Mouse (Mus musculus) intestine, postnatal 0 days (tissue): ENCODE measurements around the gene Cyp4b1. TPM values are rescaled to one million over a fixed set of nuclear protein-coding genes. Genes with fewer than 3 reads are reported as not detected.
"Not testable (repeated sequence)": the region's sequence is repeated elsewhere in the genome, so short reads cannot be mapped to it uniquely, and the experiment has no call there.

Experiments
- ATAC-seq: fragments of 200-750 bp; cut with Nextera tagmentation; 2 replicates; pipeline ENCODE4 v1.8.0; 2017; ENCODE audit warnings: mild to moderate bottlenecking, moderate TSS enrichment, moderate library complexity
- H3K27ac ChIP-seq: fragments of 300-500 bp; sonication (generic); 2 replicates; pipeline ENCODE4 v1.5.1; 2014; ENCODE audit warnings: mild to moderate bottlenecking, low read depth, low read length, moderate library complexity
- H3K27me3 ChIP-seq: fragments of 300-500 bp; sonication (generic); replicated peaks from 2 replicates; pipeline ENCODE4 v1.6.1; 2014; ENCODE audit warnings: low read length, mixed read lengths; ENCODE audit not compliant: control insufficient read depth, insufficient read depth
- H3K36me3 ChIP-seq: fragments of 300-500 bp; sonication (generic); 2 replicates; pipeline ENCODE4 v1.6.1; 2014; ENCODE audit warnings: mild to moderate bottlenecking, moderate library complexity; ENCODE audit not compliant: control insufficient read depth, insufficient read depth
- H3K4me1 ChIP-seq: fragments of 300-500 bp; sonication (generic); replicated peaks from 2 replicates; pipeline ENCODE4 v1.6.1; 2014; ENCODE audit warnings: antibody characterized with exemption, low read length, mixed read lengths; ENCODE audit not compliant: control insufficient read depth, insufficient read depth
- H3K4me2 ChIP-seq: fragments of 300-500 bp; sonication (generic); replicated peaks from 2 replicates; pipeline ENCODE4 v1.6.1; 2014; ENCODE audit warnings: low read depth, mild to moderate bottlenecking, moderate library complexity
- H3K4me3 ChIP-seq: fragments of 300-500 bp; sonication (generic); 2 replicates; pipeline ENCODE4 v1.5.1; 2014; ENCODE audit warnings: low read depth, low read length
- H3K9ac ChIP-seq: fragments of 300-500 bp; sonication (generic); 2 replicates; pipeline ENCODE4 v1.6.1; 2014; ENCODE audit warnings: mild to moderate bottlenecking, low read depth, low read length
- H3K9me3 ChIP-seq: fragments of 300-500 bp; sonication (generic); 2 replicates; pipeline ENCODE4 v1.6.1; 2016; ENCODE audit warnings: mixed run types; ENCODE audit not compliant: control insufficient read depth
- CTCF ChIP-seq: sonication (generic); IDR thresholded peaks from 2 replicates; pipeline ENCODE4 v1.5.1; 2016; ENCODE audit warnings: low read depth, mild to moderate bottlenecking, control low read depth, antibody characterized with exemption, moderate library complexity
- WGBS: fragments of 180-500 bp; shearing (Covaris S2); extraction: QIAGEN DNeasy Blood & Tissue Kit; methylation state at CpG from one replicate; pipeline ENCODE4 v1.1.7; 2014; 5-methylcytosine and 5-hydroxymethylcytosine counted together
- polyA plus RNA-seq: library from polyadenylated mRNA; unstranded; fragments of >200 nt; fragmentation: Nextera tagmentation; extraction: Ambion mirVana; gene quantifications from 2 replicates; pipeline ENCODE4 v1.2.1, GENCODE M21; 2015

The Cyp4b1 gene
- 2.6 TPM in 2 replicates for polyA plus RNA-seq

DNA sequence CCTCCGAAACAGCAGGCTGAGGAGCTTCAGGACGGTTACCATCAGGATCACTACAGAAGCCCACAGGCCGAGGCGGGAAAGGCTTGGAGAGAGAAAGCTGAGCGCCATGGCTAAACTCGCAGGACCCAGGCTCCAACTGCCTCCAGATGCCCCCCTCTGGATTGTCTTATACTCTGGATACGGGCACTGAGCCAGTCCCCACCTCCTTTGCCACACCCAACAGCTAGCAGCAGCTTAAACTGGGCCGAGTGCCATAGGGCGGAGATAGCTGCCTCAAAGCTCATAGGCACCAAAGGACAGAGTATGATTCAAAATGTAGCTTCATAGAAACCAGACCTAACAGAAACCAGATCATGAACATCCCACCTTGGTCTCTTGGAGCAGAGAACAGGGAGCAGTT, at the start of gene Cyp4b1:
Gene Cyp4b1, minus strand, starts transcription at position 144 of the 400 bp plus-strand sequence.
- peak; percentile 49; the same call in 1 of the 2 replicates for ATAC-seq

DNA sequence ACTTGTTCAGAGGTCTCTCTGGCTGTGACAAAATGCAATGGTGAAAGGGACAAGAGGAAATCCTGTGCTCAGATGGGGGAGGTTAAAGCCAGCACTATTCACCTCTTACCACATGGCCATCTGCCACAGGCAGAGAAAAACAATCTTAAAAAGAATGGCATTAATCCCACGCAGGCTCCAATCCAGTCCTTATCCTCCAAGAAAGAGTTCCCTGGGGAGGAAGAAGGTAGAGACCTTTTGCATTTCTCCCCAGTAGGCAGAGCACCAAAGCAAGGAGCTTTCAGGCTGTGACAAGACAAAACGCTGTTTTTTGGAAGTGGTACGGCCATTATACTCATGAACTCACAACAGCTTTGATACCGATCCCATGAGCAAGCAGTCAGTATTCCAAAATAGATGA, 38.8 kb upstream of the Cyp4b1 start:
- H3K4me2 ChIP-seq, result no peak overlapping the region
- no peaks in the 10 kb centered on the region for H3K9me3 ChIP-seq
- H3K36me3 ChIP-seq, result no peaks in the 10 kb centered on the region
- no peak overlapping the region for H3K9ac ChIP-seq
- no peak overlapping the region for H3K27ac ChIP-seq
- no peaks in the 10 kb centered on the region for H3K27me3 ChIP-seq
- no peak for ATAC-seq
- no peak overlapping the region for H3K4me3 ChIP-seq
- 0 out of 2 replicates have a peak, but pooled peaks cover 3% of the 10 kb centered on the region for H3K4me1 ChIP-seq
- 73% methylated on average over 4 of the region's 4 CpGs for WGBS
- TF ChIP-seq CTCF, result no peak

More for the DNA sequence above, at the start of gene Cyp4b1:
- no peak within 1 kb of the TSS for H3K9ac ChIP-seq
- no peaks in the 10 kb centered on the region for H3K36me3 ChIP-seq
- 65% methylated on average over 9 of the region's 9 CpGs for WGBS
- no peaks in the 10 kb centered on the region for H3K4me1 ChIP-seq
- H3K9me3 ChIP-seq, result no peaks in the 10 kb centered on the region
- H3K27me3 ChIP-seq, result no peaks in the 10 kb centered on the region
- H3K27ac ChIP-seq, result no peak within 1 kb of the TSS
- H3K4me3 ChIP-seq, result no peak within 1 kb of the TSS
- H3K4me2 ChIP-seq, result 0 out of 2 replicates have a peak within 1 kb of the TSS, but pooled peaks have one; percentile 0
- TF ChIP-seq CTCF, result no peak

DNA sequence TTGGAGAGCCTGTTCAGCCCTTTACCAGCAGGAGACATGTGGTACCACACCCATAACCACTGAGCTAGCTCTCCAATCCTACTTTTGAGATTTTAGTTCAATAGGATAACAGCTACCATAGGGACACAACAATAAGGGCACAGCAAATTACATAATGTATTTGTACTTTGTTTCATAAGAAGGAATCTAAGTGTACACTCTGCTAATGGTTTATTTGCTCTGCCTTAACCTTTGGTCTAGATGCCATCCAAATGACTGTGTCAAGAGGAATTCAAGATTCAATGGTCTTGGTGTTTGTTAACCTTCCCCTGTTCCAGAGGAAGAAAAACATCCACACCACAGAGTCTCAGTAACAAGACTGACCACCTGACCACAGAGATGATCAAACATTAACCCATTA, 11.7 kb upstream of the Cyp4b1 start:
- H3K36me3 ChIP-seq, result no peaks in the 10 kb centered on the region
- no peak overlapping the region for H3K9ac ChIP-seq
- 0 out of 2 replicates have a peak, but pooled peaks have one; percentile 6 for TF ChIP-seq CTCF
- no peaks in the 10 kb centered on the region for H3K27me3 ChIP-seq
- peak; percentile 79 for ATAC-seq
- H3K4me3 ChIP-seq, result no peak overlapping the region
- no peak overlapping the region for H3K27ac ChIP-seq
- H3K4me1 ChIP-seq, result no peaks in the 10 kb centered on the region
- H3K9me3 ChIP-seq, result no peaks in the 10 kb centered on the region
- no peak overlapping the region for H3K4me2 ChIP-seq

DNA sequence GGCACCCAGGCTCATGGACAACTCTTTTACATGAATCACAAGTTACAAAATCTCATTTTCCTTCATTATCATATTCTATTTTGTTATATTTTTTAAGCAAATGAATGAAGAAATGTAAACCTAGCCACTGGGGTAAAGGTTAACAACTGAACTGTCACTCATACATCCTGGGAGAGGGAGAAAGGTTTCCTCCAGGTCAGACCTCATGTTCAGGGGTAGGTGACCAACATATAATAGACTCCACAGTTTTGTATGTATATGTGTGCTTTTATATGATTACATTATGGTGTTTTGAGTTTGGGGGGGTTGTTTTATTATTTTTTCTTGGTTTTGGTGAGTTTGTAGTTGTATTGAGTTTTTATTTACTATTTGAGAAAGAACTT, 10.3 kb upstream of the Cyp4b1 start:
- Histone ChIP-seq H3K4me2 (peak overlapping the region; percentile 87), H3K27me3 (no peaks in the 10 kb centered on the region), H3K9me3 (no peaks in the 10 kb centered on the region), H3K36me3 (no peaks in the 10 kb centered on the region), H3K27ac (no peak overlapping the region), H3K9ac (no peak overlapping the region), H3K4me3 (0 out of 2 replicates have a peak overlapping the region, but pooled peaks have one; percentile 44), H3K4me1 (no peaks in the 10 kb centered on the region)
- no peak for TF ChIP-seq CTCF
- no peak for ATAC-seq

DNA sequence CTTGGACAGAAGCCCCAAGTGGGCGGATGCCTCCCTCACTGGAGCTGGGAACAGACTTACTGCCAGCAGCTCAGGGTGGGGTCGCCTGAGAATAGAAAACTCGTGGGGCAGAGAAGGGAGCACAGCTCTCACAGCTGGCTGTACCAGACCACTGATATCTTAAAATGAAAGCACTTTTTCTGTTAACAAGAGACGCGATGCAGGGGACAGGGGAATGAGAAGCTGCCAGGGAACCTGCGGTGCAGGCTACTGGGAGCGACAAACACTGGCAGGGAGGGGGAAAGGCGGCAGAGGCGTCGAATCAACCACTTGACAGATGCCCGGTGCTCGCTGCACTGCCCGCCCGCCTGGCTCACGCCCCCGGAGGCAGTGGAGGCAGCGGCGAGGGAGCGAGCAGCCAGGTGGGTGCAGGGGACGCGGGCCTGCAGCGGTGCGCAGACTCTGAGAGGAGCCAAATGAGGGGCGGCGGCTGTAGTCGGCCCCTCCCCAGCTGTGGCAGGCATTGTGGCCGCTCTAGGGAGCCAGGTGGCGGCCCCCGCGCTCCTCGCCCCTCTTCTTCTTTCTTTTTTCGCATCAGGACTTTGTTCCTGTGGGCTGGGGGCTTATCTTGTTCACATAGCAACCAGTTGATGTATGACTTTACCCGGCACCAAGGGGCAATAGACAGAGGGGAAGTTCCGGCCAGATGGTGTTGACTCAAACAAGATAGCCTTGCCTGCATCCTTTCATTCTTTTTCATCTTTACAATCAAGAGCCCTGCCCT, 9.8 kb upstream of the Cyp4b1 start:
- Histone ChIP-seq H3K4me2 (peak overlapping the region; percentile 87), H3K36me3 (no peaks in the 10 kb centered on the region), H3K27me3 (no peaks in the 10 kb centered on the region), H3K9me3 (no peaks in the 10 kb centered on the region), H3K27ac (no peak overlapping the region), H3K9ac (peak overlapping the region; percentile 42; the same call in 1 of the 2 replicates), H3K4me1 (no peaks in the 10 kb centered on the region), H3K4me3 (peak overlapping the region; percentile 44)
- ATAC-seq, result peak; percentile 45; the same call in 1 of the 2 replicates
- no peak for TF ChIP-seq CTCF
- WGBS, result 2% methylated on average over 34 of the region's 34 CpGs

DNA sequence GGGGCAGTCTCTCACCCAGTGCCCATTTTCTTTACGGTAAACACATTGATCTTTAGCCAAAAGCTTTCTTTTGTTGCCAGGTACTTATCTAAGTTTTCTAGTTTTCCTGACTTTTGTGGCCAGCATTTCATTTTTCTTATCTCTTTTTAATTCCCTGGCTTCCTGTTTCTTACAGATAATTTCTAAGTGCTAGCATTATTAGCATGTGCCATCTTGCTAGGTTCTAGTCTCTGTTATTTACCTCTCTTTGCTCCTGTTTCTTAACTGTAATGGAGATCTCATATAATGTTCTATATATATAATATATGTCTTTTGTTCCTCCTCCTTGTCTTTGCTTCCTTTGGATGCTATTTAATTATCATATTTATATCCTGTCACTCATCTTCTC, 9.0 kb upstream of the Cyp4b1 start:
- not testable (repeated sequence) for H3K9ac ChIP-seq, ATAC-seq, H3K4me2 ChIP-seq, H3K4me3 ChIP-seq, H3K4me1 ChIP-seq, H3K36me3 ChIP-seq, H3K27me3 ChIP-seq, H3K27ac ChIP-seq, H3K9me3 ChIP-seq
- 75% methylated on average over 1 of the region's 1 CpGs for WGBS

DNA sequence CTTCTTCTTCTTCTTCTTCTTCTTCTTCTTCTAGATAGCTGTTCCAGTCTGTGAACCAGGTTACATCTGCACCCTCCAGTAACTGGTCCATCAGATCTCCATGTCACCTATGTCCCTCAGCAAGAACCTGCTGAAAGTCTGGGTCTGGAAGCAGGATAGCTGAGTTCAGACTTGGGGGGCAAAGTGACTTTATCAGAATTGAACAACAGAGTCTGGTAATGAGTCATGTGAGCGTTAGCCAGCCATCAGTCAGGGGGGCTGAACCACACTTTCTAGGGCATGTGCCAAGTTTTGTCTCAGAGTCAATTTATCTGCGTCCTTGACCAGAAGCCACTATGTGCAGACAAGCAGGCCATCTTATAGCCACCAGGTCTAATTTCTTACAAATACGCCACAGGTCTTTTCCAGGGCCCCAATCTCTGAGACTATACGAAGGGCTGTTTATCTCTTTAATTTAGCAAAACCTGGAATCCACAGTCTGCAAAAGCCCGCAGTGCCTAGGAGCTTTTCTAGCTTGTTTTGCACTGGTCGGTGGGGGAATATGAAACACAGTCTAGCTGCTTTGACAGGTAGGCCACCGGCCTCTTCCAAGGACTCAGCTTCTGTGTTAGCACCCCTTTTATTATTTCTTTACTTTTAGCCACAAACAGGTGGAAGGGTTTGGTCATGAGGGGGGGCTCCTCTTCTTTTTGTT, 8.5 kb upstream of the Cyp4b1 start:
- H3K27ac ChIP-seq, H3K4me3 ChIP-seq, H3K9ac ChIP-seq, H3K36me3 ChIP-seq, H3K4me1 ChIP-seq, H3K27me3 ChIP-seq, H3K9me3 ChIP-seq, H3K4me2 ChIP-seq, ATAC-seq: not testable (repeated sequence)
- 68% methylated on average over 7 of the region's 7 CpGs for WGBS
